Mouse (Mus musculus) effector memory CD4-positive, alpha-beta T cell, adult 5 months (primary cell): ENCODE data around the gene Arhgef11. TPM values are rescaled to one million over a fixed set of nuclear protein-coding genes. Genes with fewer than 3 reads are reported as not detected.

Experiments
- polyA plus RNA-seq: library from polyadenylated mRNA; unstranded; fragments of 100-300 nt; shearing (Covaris generic); gene quantifications from one replicate; pipeline ENCODE4 v1.2.1, GENCODE M21; 2017

Arhgef11 gene
- 8.4 TPM for polyA plus RNA-seq

GRCm38 (mm10) chr3:87616957-87617810 is at the start of gene Arhgef11:
Arhgef11 (plus strand) TSS chr3:87617559.

GRCm38 (mm10) chr3:87748431-87748830 is 131.1 kb downstream of the Arhgef11 start, which contains the start of gene Lrrc71:
Lrrc71 (minus strand) TSS chr3:87748625.

Other genes with a start within 250 kb of the Arhgef11 start
- gene Fcrl1, start 241.2 kb upstream of the Arhgef11 start, polyA plus RNA-seq, result 12.3 TPM
- gene Fcrl5, start 181.8 kb upstream of the Arhgef11 start, polyA plus RNA-seq, result not detected
- 82.1 TPM for gene Etv3, start 92.2 kb upstream of the Arhgef11 start, polyA plus RNA-seq
- gene Lrrc71, start 131.1 kb downstream of the Arhgef11 start, polyA plus RNA-seq, result not detected
- not detected for gene Ntrk1, start 177.6 kb downstream of the Arhgef11 start, polyA plus RNA-seq
- not detected for gene Insrr, start 179.4 kb downstream of the Arhgef11 start, polyA plus RNA-seq
- gene Pear1, start 206.7 kb downstream of the Arhgef11 start, polyA plus RNA-seq, result 48.5 TPM
- 461 TPM for gene Sh2d2a, start 229.2 kb downstream of the Arhgef11 start, polyA plus RNA-seq